Mouse (Mus musculus) testis, adult 2 months (tissue): Measurements from ENCODE around the gene Phf10.

Experiments used
- CTCF ChIP-seq: fragments of 200-500 bp; IDR thresholded peaks from 2 replicates; pipeline ENCODE4 v1.5.1; 2012; ENCODE audit warnings: low read depth, mild to moderate bottlenecking, inconsistent platforms, low read length, moderate library complexity; ENCODE audit not compliant: control insufficient read depth, insufficient read depth, insufficient replicate concordance
- POLR2A ChIP-seq: fragments of 200-500 bp; IDR thresholded peaks from 2 replicates; pipeline ENCODE4 v1.6.1; 2012; ENCODE audit warnings: low read depth, mild to moderate bottlenecking, inconsistent platforms, low read length, moderate library complexity; ENCODE audit not compliant: control insufficient read depth

- TF ChIP-seq CTCF (no peak), POLR2A (no peak)
Observed at GRCm38 (mm10) chr17:14903212-14903611, 57.9 kb downstream of the Phf10 start.
